Mouse (Mus musculus): ENCODE data around the gene Cd5.

GRCm38 (mm10) chr19:10763381-10764031 is 24.7 kb upstream of the Cd5 start:
- TF ChIP-seq MYOD1 (IDR thresholded peaks at IDR 0.05; ENCODE audit: control insufficient read depth, insufficient read length, low read depth) = no peak
- TF ChIP-seq CTCF (IDR thresholded peaks at IDR 0.05; ENCODE audit: control insufficient read depth, insufficient read depth, insufficient read length) = no peak
- TF ChIP-seq MAX (IDR thresholded peaks at IDR 0.05) = no peak
- no peak for TF ChIP-seq USF1 (IDR thresholded peaks at IDR 0.05; ENCODE audit: low read depth)
- peak; percentile 90 for TF ChIP-seq FOSL1 (IDR thresholded peaks at IDR 0.05; ENCODE audit: insufficient read depth, low read length, poor library complexity, severe bottlenecking)
- TF ChIP-seq MYOG (IDR thresholded peaks at IDR 0.05; ENCODE audit: control insufficient read depth, extremely low read depth, insufficient read length) = no peak
- no peak for TF ChIP-seq CEBPB (IDR thresholded peaks at IDR 0.05; ENCODE audit: low read depth)

Measured in C2C12 (cell line).